Mouse (Mus musculus) naive thymus-derived CD4-positive, alpha-beta T cell, adult 2 months (primary cell): Measurements from ENCODE around the gene Apoc1.
"Not testable (repeated sequence)": the region's sequence is repeated elsewhere in the genome, so short reads cannot be mapped to it uniquely, and the experiment has no call there.

ENCODE experiments used
- DNase-seq: peaks from one replicate; pipeline ENCODE4 v3.0.0-alpha.2; 2011; ENCODE audit warnings: low read depth

The Apoc1 gene

GRCm38 (mm10) chr7:19705271-19705670 is 12.8 kb upstream of the Apoc1 start:
- no peak for DNase-seq

DNA sequence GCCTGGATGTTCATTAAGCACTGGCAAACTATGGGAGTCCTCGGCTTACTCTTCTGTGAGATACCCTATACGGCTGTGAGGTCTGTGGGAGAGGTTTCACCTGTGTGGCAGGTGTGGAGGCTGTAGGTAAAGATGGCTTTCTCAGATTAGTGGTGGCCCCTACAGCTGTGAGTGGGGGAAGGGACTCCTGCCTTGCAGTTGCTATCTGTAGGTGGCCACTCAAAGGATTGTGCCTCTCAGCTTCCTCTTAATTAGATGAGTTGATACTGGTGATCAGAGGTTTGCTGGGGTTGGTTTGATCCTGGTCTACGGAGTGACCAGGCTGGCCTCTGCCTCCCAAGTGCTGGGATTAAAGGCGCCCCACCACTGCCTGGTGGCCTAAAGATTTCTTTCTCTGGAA is 12.0 kb upstream of the Apoc1 start:
- no peak for DNase-seq

DNA sequence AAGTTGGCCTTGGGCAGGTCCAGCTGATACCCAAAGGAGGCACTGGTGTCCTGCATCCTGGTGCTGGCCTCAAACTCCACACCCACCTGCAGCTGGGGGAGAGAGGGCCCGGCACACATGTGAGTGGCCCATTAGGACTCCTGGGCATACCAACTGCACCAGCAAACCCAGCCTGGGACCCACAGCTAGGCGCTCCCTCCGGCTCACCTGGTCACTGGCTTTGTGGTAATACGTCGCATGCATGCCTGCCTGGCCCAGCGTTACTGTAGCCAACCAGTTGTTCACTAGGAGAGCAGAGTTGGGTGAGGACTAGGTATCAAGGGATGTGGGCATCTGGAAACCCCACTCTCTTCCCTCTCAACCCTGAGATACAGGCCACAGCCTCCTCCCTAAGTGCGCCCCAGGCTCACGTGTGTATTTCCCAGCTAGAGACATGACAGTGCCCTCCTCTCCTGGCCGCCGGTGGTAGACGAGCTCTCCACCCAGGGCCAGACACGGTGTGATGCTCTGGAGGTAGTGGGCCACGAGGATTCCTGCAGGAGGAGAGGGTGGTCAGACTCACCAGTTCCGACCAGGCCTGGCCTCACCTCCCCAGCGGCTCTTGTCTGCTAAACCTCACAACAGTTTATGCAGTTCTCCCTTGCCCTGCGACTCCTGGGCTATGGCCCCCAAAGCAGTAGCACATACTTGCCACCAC is 10.5 kb upstream of the Apoc1 start:
- DNase-seq = no peak

GRCm38 (mm10) chr7:19701069-19701761 is 8.8 kb upstream of the Apoc1 start:
- DNase-seq = peak; percentile 51

GRCm38 (mm10) chr7:19700299-19701068 is 8.0 kb upstream of the Apoc1 start:
- no peak for DNase-seq

- no peak for DNase-seq
Measured at GRCm38 (mm10) chr7:19699827-19700148, 7.3 kb upstream of the Apoc1 start.

DNA sequence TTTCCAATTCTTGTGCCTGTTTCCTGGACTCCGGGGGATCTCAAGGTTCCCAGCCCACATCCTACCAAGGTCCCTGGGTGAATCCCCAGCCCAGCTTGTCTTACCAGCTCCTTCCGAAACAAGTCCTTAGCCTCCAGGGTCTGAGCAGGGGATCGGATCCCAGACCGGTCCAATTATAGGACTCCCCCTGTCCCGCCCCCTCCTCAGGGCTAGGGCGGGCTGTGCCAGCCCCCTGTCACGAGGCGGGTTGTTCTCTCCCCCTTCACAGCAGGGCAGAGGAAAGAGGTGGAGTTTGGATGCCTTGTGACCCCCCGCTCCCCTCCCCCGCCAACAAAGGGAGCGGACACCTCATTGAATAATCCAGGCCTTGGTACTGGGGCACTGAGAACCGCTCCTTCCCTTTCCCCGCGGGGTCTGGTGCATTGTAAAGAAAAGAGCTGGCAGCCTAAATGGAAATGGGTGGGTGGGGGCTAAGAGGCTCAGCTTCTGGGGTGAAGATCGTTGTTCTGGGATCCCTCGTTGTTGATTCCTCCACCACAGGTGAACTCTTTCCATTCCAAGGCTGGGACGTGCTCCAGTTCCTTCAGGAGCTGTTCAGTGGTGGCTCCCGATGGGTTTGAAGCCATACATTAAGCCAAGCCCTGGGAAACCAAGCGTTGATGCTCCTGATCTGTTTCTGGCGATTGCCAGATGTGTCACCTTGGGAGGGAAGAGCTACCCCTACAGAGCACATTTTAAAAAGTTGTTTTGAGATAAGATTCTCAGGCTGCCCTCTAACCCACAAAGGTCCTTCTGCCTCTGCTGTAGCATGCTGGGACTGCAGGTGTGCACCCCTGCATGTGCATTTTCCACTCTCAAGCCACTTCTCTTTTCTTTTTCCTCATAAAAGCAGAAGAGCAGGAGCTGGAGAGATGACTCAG is 6.7 kb upstream of the Apoc1 start, which contains the start of gene Apoe:
Apoe (minus strand) TSS at position 282 of the 920 bp plus-strand sequence.
- no peak for DNase-seq

DNA sequence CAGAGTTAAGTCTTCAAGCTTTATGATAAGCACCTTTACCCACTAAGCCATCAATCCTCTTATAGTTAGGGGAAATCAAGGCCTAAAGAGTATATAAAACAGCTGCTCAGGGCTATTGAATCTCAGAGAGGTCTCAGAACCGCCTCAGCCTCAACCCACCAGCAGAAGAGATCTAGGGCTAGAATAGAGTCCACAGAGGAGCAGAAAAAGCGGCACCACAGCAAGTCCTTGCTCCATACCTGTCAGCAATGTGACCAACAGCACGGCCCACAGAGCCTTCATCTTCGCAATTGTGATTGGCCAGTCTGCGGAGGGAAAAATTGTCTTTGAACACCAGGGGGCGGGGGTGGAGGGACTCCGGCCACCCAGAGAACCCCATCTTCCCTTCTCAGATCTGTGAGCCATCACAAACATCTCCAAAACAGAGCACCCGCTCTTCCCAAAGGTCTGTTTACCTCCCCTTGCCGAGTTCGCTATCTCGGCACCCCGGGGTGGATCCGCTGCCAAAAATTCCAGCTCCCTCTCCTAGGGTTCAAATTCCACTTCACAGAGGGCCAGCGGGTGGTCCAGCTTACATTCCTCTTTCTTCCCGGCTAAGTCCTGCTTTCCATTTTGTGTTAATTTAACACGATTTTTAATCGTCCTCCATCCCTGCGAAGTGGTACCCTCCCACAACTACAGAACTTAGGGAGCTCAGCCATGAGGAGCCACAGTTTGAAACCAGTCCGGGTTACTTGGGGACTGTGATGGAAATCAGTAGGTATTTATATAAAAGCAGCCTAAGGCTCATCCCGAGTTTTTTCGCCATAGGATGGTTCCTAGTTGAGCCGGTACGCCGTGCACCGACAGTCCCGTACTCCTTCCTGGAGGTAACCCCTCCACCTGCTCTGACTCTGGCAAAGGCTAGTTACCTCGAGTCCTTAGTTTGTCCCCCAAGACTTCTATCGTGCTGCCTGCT is 5.8 kb upstream of the Apoc1 start:
- no peak for DNase-seq

GRCm38 (mm10) chr7:19696336-19696873 is 3.9 kb upstream of the Apoc1 start:
- DNase-seq = no peak

- no peak for DNase-seq
Measured at GRCm38 (mm10) chr7:19695881-19696280, 3.4 kb upstream of the Apoc1 start.

GRCm38 (mm10) chr7:19695213-19695594 is 2.7 kb upstream of the Apoc1 start:
- DNase-seq = no peak

GRCm38 (mm10) chr7:19694336-19695212 is 2.1 kb upstream of the Apoc1 start:
- no peak for DNase-seq

DNA sequence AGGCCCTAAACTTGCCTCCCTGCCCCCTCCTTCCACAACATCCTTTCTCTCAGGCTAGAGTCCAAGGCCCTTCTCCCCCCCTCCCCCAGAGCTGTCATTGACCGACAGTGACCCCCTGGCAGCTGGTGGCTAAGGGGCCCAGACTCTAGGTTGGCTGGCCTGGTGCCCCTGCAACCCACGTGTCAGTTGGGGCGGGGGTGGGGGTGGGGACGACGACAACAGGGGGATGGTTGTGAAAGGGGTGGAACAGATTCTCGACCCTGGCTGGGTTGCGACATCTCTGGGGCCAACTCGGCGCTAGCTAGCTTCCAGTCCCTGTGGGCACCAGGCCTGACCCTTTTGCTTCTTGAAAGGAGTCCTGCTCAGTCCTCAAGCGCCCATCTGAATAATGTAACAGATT is 961 bp upstream of the Apoc1 start:
- DNase-seq = no peak

- DNase-seq = no peak
Measured at GRCm38 (mm10) chr7:19691434-19691833, 1.0 kb downstream of the Apoc1 start.

GRCm38 (mm10) chr7:19690845-19691244 is 1.6 kb downstream of the Apoc1 start:
- DNase-seq = no peak

DNA sequence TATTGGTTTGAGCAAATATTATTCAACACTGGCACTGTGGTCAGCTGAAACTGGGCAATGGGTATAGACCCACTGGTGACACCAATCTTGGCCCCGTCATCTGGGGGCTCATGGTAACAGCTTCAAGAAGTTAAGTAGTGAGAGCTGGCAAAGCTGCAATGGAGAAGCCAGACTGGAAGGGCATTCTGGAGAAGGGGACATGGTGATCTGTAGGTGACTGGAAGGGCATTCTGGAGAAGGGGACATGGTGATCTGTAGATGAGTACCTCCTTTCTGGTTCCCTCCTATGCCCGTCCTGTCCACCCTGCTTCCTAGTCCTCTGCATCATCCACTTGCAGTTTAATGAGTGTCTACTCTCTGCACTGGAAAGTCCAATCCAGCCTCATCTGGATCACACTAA is 3.8 kb downstream of the Apoc1 start:
- DNase-seq = no peak

GRCm38 (mm10) chr7:19688101-19688500 is 4.4 kb downstream of the Apoc1 start:
- no peak for DNase-seq

- DNase-seq = not testable (repeated sequence)
Measured at GRCm38 (mm10) chr7:19686927-19687583, 5.4 kb downstream of the Apoc1 start.

- DNase-seq = no peak
Measured at GRCm38 (mm10) chr7:19686521-19686920, 5.9 kb downstream of the Apoc1 start.
